Mouse (Mus musculus) monocyte, adult 2 months (primary cell): ENCODE measurements around the gene Ubash3b.
A peak's percentile ranks its signal among the peaks of the same experiment; 100 is the strongest.

Experiments used
- DNase-seq, 2 experiments: peaks; one replicate each; pipeline ENCODE4 v3.0.0; 2022; ENCODE audit warnings: low spot score in 2 of 2, low read depth in 1 of 2

The Ubash3b gene

DNA sequence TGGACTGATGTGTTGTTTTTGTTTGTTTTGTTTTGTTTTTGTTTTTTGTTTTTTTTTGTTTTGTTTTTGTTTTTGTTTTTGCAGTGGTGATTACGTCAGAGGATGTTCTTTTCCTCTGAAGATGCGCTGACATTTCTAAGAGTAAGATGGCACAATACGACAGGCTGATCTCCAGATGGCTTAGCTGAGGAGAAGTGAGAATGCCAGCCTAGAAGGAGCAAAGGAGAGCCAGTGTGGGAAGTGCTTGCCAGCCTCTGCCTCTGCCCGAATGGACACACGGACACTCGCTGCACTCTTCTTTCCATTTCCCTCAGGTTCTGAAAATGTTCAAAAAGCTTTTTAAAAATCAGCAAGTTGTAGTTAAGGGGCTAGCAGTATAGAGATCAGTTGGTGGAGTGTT is 6.7 kb upstream of the Ubash3b start:
- no peak for DNase-seq

DNA sequence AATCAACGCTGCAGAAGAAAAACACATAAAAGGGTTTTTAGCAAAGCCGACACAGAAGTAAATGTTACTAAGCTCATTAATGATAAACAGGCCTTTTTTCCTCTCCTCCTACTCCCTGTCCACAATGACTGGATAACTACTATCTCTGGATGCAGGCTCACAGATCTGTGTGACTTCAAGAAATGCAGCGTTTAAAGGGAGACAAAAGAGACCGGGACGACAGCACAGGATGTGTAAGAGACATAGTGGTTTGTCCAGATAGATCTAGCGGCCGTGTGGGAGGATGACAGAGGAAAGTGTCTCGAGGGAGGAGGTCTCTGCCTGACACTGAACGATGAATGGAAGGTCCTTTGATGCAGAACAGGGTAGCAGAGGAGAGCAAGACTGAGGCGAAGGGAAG is 5.4 kb upstream of the Ubash3b start:
- no peak for DNase-seq

DNA sequence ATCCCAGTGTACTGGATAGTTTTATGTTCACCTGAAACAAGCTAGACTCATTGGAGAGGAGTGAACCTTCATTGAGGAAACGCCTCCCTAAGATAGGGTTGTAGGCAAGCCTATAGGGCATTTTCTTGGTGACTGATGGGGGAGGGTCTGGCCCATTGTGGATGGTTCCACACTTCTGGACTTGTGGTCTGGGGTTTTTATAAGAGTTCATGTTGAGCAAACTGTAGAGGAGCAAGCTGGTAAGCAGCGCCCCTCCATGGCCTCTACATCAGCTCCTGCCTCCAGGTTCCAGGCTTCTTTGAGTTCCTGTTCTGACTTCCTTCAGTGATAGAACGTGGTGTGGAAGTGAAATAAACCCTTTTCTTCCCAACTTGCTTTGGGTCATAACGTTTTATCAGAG is 866 bp upstream of the Ubash3b start:
- DNase-seq = no peak

DNA sequence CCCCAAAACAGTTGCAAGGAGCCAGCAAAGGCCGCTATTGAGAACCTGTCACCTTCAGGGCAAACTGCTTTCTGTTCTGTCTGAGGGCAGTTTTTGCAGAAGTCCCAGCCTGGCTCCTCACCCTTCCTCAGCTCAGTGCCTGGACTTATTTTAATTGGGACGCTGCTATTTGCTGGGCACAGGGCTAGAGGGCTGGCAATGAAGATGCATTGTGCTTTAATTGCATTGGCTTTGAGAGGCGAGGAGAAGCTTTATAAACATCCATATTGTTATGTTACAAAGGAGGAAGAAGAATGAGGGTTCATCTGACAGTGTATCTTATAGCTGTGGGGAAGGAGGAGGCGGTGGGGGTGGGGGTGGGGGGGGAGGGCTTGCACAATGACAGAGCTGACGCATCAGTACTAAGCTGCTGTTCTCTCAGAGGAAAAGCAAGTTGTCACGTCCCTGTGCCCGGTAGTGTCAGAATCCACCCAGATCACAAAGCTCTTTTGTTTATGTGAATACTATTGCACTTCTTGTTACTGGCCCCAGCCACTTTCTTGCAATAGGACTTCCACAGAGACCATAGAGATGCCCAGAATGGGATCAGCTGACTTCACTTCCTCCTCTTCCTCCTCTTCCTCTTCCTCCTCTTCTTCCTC is 841 bp downstream of the Ubash3b start:
- DNase-seq = peak in 1 of 2 experiments; percentile 45

DNA sequence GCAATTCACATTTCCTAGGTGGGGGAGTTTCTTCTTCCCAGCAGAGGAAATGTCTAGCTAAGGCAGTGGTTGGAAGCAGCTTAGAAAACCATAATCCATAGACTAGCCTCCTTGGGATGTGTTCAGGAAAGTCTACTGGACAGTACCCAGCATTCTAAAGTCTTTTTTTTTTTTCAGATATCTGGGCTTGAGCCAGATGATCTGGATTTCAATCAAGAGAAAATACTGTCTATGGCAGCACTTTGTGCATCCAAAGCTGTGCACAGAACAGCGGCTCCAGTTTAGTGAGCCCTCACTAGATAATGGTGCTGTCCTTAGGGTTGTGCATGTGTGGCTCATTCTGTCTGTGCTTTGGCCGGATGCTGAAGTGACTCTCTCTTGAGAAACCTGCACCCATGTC is 2.3 kb downstream of the Ubash3b start:
- DNase-seq = no peak

DNA sequence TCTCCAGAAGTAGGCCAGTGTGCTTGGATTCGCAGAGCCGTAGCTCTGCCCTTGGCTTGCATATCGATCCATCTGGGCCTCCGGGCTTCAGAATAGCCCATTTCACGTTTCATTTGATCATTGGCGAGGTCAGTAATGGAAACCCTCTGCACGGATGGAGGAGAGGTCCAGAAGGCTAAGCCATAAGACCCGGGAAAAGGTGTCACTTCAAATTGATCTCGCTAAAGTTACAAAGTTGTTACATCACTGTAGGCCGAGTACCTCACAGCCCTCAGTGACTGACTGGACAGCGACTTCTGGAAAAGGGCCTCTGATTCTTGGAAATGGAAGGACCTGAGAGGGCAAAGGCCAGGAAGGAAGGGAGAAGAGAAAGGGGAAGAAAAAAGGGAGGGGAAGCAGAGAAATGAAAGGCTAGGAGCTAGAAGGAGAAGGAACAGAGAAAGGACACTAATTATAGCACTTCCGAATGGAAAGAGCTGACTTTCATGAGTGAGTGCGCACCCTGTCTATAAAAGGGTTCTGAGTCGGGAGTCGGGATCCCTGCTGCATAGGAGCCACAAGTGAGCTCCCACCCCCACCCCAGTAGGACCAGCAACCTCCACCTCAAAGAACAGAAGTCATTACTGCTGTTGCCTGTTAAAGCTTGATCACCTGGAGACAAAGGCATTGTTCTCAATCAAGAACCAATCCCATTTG is 3.5 kb downstream of the Ubash3b start:
- DNase-seq = no peak

DNA sequence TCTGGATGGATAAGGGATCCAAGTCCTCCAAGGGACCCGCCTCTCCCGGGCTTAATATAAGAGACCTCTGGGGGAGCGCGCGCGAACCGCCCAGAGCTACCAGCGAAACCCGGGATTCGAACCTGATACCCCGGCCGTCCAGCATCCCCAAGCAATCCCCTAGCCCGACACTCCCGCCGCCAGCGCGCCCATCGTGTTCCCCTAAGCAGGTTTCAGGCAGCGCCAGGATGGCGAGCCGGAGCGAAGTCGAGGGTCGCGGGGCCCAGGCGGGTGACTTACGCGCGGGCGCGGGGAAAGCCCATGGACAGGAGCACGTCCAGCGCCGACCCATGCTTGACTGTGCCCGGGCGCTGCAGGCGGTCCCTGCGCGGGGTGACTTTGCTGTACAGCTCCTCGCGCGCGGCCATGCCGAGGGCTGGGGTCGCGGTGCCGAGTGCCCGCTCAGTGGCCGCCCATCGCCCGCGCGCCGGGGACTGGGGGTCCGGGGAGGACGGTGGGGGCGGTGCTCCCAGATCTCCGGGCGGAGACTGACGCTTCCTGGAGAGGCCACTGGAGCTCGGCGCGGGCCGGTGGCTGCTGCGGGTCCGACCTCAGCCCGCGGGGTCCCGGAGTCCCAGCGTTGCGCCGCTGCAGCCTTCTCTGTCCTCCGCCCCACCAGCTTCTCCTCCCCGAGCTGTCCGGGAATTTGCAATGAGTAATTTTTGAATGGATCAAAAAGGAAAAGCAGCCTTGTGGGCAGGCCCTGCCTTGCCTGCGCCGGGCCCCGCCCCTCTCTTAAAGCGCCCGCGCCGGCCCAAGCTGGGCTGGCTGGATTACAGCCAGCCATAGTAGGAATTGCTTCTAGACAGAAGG is 4.3 kb downstream of the Ubash3b start:
- DNase-seq = peak in 1 of 2 experiments; percentile 34

DNA sequence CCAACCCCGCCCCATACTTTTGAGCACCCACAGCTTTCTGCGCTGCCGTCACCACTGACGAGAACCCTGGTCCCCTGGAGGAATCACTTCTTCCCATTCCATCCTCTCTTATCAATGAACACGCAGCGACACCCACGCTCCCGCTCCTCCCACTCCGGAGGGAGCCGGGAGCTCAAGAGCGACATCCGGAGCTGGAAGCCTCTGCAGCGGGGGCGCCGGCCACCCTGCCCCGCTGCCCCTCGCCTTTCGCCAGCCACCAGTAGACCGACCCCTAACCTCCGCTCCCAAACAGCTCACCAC is 4.8 kb downstream of the Ubash3b start:
- no peak for DNase-seq

DNA sequence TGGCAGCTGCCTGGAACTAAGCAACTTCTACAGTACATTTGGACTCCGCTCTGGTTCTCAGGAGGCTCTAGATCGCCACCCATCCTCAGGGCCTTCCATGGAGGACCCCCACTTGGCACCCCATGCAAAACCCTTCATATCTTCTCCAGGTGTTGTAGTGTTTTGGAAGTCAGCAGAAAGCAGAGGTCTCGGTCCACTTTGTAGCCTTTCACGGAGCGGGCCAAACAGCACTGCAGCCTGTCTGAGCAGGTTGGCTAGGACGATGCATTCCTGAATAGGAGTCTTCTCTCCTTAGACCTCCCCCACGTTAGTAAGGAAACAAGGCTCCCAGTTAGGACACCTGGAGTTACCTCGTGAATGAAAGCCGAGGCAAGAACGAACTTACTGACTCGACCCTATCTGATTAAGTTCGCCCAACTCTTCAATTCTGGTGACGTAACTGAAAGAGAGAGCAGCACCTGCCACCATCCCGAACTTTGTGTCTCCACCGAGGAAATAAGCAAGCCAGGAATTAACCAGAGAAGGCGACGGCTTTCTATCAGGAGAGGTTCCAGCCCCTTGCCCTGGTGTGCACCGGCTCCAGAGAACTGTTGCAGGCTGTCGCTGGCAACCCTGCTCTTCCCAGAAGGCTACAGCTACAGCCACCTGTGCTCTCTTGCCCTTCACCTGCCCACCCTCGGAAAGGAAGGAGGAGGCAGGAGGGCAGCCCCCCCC is 5.3 kb downstream of the Ubash3b start:
- no peak for DNase-seq

DNA sequence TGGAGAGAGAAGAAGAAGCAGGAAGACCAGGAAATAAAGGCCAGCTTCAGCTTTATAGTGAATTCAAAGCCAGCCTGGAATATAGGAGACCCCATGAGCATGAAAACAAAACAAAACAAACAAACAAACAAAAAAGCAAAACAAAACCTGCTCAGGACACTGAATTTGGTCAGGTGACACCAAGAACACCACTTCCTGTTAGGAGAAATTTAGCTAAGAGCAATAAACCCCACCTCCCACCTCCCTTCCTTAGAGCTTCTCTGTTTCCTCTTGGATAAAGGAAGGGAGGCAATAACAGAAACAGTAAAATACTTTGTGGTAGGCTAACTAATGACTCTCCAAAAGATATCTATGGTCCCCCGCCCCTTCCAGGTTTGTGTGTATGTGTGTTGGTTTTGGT is 7.5 kb downstream of the Ubash3b start:
- no peak for DNase-seq

DNA sequence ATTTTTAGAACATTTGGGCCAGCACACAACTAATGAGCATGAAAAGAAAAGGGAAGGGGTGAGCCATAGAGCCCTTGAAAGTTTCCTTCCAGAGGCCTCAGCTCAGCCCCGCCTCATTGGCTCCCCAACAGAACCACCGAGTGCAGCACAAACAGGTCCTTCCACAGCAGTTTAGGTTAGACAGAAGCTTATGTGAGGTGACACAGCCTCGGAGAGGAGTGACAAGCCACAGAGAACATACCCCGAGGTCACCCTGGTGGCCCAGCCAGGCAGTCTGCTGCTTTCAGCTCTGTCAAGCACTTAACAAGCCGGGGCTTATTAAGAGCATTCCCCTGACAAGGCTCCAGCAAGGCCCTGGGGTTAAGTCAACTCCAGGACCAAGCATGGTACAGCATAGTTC is 8.4 kb downstream of the Ubash3b start:
- DNase-seq = peak in 1 of 2 experiments; percentile 21

DNA sequence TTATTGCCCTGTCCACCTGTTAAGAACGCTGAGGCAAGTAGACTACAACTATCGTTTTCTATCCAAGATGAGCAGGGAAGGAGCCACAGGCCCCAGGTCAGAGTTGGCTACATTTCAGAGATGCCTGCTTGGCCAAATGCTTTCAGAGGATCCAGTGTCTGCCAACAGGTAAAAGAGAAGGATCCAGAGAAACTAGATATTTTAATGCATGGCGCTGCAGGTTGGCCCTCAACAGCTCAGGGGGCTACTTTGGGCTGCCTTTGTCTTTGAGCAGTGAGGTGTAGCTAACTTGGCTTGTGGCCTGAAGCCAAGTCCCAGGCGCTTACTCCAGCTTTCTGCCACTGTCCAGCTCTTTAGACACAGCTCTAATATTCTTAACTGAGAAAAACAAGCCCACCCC is 10.0 kb downstream of the Ubash3b start:
- no peak for DNase-seq

DNA sequence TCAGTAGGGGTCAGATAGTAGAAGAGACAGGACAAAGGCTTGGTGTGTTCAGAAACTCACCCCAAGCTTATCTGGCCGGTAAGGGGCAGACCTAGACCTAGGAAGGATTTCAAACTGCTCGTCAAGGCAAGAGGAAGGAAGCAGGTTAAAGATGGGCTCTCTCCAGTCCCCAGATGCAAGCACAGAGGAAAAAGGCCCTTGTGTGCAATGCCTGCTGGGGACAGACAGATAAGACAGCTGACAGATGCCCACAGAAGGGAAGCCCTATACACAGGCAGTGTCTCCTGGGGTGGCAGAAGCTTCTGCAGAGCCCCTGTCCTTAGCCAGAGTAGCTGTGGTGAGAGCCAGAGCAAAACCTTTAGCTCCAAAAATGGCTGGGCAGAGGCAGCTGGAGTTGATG is 11.6 kb downstream of the Ubash3b start:
- DNase-seq = no peak

DNA sequence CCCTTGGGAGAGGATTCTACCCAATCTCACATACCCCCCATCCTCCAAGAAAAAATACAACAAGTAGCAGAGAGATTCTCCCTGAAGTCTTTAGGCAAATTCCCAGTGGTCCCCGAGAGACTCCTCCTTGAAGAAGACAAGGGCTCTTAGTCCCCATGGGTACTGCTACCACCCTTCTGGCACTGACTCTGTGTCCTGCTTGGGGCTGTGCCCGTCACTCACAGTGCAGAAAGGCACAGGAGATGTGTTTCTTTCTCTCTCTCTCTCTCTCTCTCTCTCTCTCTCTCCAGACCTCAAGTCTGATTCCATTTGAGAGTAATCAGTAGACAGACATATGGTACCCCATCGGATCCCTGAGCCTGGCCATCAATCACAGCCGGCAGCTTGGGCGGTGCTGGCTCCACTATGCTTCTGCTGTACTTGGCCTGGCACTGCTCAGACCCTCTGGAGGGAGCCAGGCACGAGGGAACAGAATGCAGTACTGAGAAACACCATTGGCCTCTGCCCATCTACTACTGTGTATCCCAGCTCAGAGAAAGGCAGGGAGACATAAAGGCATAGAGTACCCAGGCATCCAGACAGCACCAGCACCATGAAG is 12.3 kb downstream of the Ubash3b start:
- DNase-seq = no peak

DNA sequence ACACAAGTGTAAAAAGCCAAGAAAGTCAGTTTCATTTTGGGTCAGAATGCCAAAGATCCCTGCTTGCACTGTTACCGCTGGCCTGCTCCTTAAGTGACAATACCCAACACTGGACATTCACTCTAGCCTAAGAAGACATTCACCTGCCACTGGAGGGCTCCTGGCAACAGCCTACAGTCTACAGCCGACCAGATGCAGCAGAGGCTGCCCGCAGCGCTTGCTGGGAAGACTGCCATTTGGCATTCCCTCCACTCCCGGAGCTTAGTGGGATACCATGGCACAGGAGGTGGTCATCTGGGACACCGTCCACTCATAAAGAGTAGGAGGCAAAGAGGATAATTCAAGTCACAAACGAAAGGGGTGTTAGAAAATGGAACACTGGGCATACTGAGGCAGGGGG is 12.9 kb downstream of the Ubash3b start:
- no peak for DNase-seq

DNA sequence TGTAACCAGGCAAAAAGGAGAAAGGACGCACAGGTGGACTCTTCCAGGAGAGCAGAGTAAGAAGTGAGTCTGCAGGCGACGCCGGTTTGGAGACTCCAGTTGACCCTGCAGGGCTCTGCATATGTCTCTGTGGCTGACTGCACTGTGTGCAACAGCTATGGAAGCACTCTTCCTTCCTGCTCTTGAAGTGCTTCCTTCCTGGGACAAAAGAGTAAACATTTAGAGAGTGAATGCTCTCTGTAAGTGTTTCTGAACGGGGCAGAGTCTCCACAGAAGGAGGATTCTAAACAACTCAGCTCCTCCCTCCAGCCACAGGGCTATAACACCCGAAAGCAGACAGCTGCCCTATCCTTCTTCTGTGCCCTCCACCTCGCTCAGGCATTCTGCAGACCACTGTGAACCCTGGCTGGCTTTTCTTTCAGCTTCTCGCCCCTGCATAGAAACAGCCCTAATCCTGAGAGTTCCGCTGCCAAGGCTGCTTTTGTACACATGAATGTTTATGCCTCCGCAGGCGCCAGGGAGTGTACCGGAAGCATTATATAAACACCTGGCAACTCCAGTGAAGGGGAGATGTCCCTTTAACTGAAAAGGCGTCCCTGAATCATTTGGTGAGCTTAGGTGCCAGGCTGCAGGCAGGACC is 14.2 kb downstream of the Ubash3b start:
- DNase-seq = no peak

DNA sequence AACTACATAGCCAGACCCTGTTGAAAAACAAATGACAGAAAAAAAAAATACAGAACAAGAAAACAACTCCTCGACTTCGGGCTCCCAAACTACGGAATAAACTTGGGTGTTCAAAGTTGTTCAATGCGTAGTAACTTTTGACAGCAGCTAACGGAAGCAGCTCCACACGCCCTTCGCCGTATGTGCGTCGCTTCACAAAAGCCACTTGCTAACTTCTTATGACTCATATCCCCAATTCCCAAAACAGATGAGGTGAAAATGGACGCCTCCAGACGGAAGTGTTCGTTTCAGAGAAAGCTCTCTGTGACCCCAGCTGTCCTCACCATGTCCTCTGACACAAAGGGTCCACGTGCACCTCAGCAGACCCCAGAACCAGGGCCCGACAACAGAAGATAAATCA is 17.7 kb downstream of the Ubash3b start:
- no peak for DNase-seq

DNA sequence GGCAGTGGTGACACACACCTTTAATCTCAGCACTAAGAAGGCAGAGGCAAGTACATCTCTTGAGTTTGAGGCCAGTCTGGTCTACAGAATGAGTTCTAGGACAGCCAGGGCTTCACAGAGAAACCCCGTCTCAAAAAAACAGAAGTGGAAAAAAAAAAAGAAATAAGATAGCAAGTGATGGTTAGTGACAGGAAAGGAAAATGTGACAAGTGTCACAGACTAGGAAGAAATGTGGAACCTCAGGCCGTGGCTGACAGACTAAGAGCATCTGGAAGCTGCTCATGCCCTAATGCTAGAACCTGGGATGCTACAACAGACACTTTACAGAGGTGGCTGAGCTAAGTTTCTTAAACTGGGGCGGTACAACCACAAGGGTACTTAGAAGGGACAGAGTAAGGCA is 18.4 kb downstream of the Ubash3b start:
- no peak for DNase-seq

DNA sequence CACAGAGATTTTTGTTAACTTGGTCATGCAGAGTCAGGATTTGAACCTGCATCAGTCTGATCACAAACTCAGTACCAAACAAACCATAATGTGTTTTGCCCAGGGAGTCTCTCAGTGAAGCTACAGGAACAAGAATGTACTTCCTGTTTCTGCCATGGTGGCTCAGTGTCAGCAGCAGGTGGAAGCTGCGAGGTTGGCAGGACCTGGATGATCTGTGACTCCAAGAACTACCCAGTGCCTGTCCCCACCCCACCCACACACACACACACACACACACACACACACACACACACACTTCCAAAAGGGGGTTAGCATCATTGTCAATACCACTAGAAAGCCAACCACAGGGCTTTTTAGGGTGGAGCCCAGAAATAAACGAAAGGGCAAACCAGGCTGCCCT is 20.5 kb downstream of the Ubash3b start:
- DNase-seq = no peak

DNA sequence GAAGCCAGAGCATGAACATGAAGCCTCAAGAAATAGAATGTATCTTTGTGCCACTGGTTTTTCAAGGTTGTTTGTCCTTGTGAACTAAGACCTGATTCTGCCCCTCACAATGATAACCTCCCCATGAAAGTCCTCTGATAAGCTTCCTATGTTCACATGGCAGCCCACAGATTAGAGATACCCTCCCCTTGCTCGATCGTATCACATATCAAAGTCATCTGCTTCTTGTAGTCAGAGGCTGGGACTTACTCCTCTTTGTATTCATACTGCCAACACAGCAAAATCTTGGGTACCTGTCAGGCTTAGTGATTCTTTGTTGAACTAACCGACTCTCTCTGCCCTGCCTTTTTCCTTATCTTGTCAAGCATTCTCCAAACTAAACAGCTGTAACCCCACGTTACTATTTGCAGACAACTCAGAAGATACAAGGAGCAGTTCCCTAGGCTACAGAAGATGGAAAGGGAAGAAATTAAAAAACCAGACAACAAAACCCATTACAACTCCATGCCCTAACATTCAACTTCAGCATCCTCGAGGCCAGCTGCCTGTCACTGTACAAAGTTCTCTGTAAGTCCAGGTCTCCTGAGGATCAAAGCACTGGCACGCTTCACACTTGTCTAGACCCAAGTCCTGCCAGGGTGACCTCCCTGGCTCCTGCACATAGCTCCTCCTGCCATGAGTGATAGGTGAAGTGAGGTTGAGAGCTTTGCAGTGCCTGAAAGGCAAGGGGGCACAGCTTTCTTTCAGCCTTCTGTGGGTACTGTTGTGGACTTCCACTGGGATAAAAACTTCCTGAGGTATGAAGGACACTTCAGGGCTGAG is 22.3 kb downstream of the Ubash3b start:
- DNase-seq = no peak
